ENCODE assay signal across 8 mouse cellular contexts in the genomic region with DNA sequence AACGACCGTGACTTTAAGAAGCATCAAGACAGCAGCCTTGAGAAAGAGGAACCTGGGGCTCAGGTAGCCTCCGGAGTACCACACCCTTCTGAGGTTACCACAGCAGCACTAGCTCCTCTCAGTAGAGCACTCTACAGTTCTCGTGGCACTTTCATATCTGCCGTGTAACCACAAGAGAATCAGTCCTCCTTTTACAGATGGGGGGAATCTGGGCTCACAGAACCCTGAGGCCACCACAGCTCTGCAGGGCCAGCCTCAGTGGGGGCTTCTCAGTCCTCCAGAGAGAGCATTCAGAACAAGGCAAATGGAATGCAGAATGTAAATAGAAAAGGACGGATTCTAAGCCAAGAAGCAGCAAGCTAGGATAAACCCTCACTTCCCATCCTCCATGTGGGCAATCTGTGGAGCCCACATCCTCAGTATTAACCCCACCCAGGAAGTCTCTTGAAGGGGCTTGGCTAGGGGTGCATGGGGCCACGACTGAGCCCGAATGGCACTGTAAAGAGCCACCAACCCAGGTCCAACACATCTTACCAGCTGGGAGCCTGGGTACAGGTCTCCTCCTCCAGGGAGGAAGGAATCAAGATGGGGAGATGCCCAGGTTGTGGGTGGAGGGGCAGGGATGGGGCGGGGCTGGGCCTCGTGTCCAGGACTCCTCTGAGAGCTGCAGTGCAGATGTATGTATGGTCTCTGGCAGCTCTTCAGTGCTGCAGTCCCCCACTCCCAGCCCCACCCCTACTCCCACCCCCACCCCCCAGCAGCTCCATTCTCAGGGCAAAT. TPM values are rescaled to one million over a fixed set of nuclear protein-coding genes. Genes with fewer than 3 reads are reported as not detected.
A peak's percentile ranks its signal among the peaks of the same experiment; 100 is the strongest.
DNase-seq lines count a peak whose midpoint lies in the region; ATAC-seq lines count a peak whose summit lies in the region.

No protein-coding gene starts in this region.

- H3K4me3 ChIP-seq in heart, embryonic 16.5 days (ENCODE audit: low read length): peak overlapping the region; percentile 97
- H3K4me3 ChIP-seq in intestine, embryonic 16.5 days (ENCODE audit: low read length): peak overlapping the region; percentile 78
- H3K4me3 ChIP-seq in neural tube, embryonic 12.5 days: peak overlapping the region; percentile 11; the same call in 1 of the 2 replicates

- H3K4me1 ChIP-seq in heart, embryonic 16.5 days (ENCODE audit: control insufficient read depth, insufficient read depth, low read length): peaks cover 50% of the 10 kb centered on the region
- peaks cover 40% of the 10 kb centered on the region for H3K4me1 ChIP-seq in intestine, embryonic 16.5 days (ENCODE audit: control insufficient read depth, insufficient read depth, low read length)
- H3K4me1 ChIP-seq in neural tube, embryonic 12.5 days: peaks cover 26% of the 10 kb centered on the region

- no peaks in the 10 kb centered on the region for H3K27me3 ChIP-seq in heart, embryonic 16.5 days (ENCODE audit: control insufficient read depth, insufficient read depth, low read length)
- H3K27me3 ChIP-seq in intestine, embryonic 16.5 days (replicated peaks; ENCODE audit: control insufficient read depth, insufficient read depth, low read length): no peaks in the 10 kb centered on the region
- H3K27me3 ChIP-seq in neural tube, embryonic 12.5 days (replicated peaks): peaks cover 19% of the 10 kb centered on the region; the same call in 1 of the 2 replicates

- DNase-seq in heart, postnatal 4 days: no peak
- peak; percentile 63 for DNase-seq in T-cell, adult 2 months (ENCODE audit: low spot score)
- DNase-seq in right cerebral cortex, postnatal 4 days: no peak
- DNase-seq in kidney, postnatal 25 days: no peak

- H3K4me2 ChIP-seq in heart, embryonic 16.5 days (ENCODE audit: low read depth, low read length): peak overlapping the region; percentile 94
- peak overlapping the region; percentile 92 for H3K4me2 ChIP-seq in intestine, embryonic 16.5 days (ENCODE audit: low read depth, low read length)
- peak overlapping the region; percentile 93 for H3K4me2 ChIP-seq in neural tube, embryonic 12.5 days (replicated peaks)

- peak overlapping the region; percentile 95 for H3K9ac ChIP-seq in heart, embryonic 16.5 days (ENCODE audit: low read length)
- peak overlapping the region; percentile 85 for H3K9ac ChIP-seq in intestine, embryonic 16.5 days (ENCODE audit: low read depth, low read length)
- peak overlapping the region; percentile 35 for H3K9ac ChIP-seq in neural tube, embryonic 12.5 days

- H3K36me3 ChIP-seq in heart, embryonic 16.5 days (ENCODE audit: control insufficient read depth, insufficient read depth): 0 out of 2 replicates have a peak, but pooled peaks cover 2% of the 10 kb centered on the region
- no peaks in the 10 kb centered on the region for H3K36me3 ChIP-seq in intestine, embryonic 16.5 days (ENCODE audit: control insufficient read depth, insufficient read depth, low read length)
- H3K36me3 ChIP-seq in neural tube, embryonic 12.5 days: no peaks in the 10 kb centered on the region

- no peaks in the 10 kb centered on the region for H3K9me3 ChIP-seq in heart, embryonic 16.5 days (replicated peaks; ENCODE audit: control insufficient read depth, low read length)
- no peaks in the 10 kb centered on the region for H3K9me3 ChIP-seq in intestine, embryonic 16.5 days (ENCODE audit: control insufficient read depth, low read length)
- H3K9me3 ChIP-seq in neural tube, embryonic 12.5 days: no peaks in the 10 kb centered on the region

- H3K27ac ChIP-seq in heart, embryonic 16.5 days (ENCODE audit: low read length): peak overlapping the region; percentile 94
- peak overlapping the region; percentile 97 for H3K27ac ChIP-seq in intestine, embryonic 16.5 days (ENCODE audit: low read length)
- no peak overlapping the region for H3K27ac ChIP-seq in neural tube, embryonic 12.5 days

- no peak for ATAC-seq in heart, embryonic 16.5 days (replicated peaks; ENCODE audit: extremely low read depth, insufficient read depth, low FRiP score)
- peak; percentile 34 for ATAC-seq in intestine, embryonic 16.5 days
- no peak for ATAC-seq in neural tube, embryonic 12.5 days (ENCODE audit: low FRiP score, low read depth)
- ATAC-seq in cerebellum, adult (ENCODE audit: insufficient number of reproducible peaks, low FRiP score, low TSS enrichment): no peak

- 26% methylated on average over 10 of the region's 10 CpGs for WGBS in heart, embryonic 16.5 days
- WGBS in intestine, embryonic 16.5 days: 26% methylated on average over 10 of the region's 10 CpGs
- WGBS in neural tube, embryonic 12.5 days: 63% methylated on average over 10 of the region's 10 CpGs

RNA-seq across cellular contexts. Expression of a gene that starts 1.8 kb away (rescaled TPM):
- 340 and 364 TPM in 2 replicates for polyA plus RNA-seq in heart, embryonic 16.5 days (2015; fragmentation: Nextera tagmentation; extraction: Ambion mirVana)
- total RNA-seq in heart, postnatal 4 days (2021): 100 to 1,000 TPM; 355 to 365 TPM
- 235 and 247 TPM in 2 replicates for polyA plus RNA-seq in intestine, embryonic 16.5 days (2015; fragmentation: Nextera tagmentation; extraction: Ambion mirVana)
- 91.8 and 93.2 TPM in 2 replicates for polyA plus RNA-seq in neural tube, embryonic 12.5 days (2016; fragmentation: Nextera tagmentation; extraction: Ambion mirVana)

RNA-seq across cellular contexts. Expression of a gene that starts 46.5 kb away (rescaled TPM):
- polyA plus RNA-seq in heart, embryonic 16.5 days (2015; fragmentation: Nextera tagmentation; extraction: Ambion mirVana): 22.6 and 25.1 TPM in 2 replicates
- total RNA-seq in heart, postnatal 4 days (2021): 10 to 100 TPM in 1 of 2 experiments, 1 to 10 TPM in 1; 9.2 to 12.2 TPM
- 2.3 and 3.0 TPM in 2 replicates for polyA plus RNA-seq in intestine, embryonic 16.5 days (2015; fragmentation: Nextera tagmentation; extraction: Ambion mirVana)
- polyA plus RNA-seq in neural tube, embryonic 12.5 days (2016; fragmentation: Nextera tagmentation; extraction: Ambion mirVana): 0.28 and 0.41 TPM in 2 replicates

Comparison
In these comparisons a context has a peak if more than half of its experiments do, and no peak if none do; other contexts are left out.
1. H3K4me3 ChIP-seq: peak in every context shown above with its lines; median percentile 97 in heart, embryonic 16.5 days; 78 in intestine, embryonic 16.5 days; 11 in neural tube, embryonic 12.5 days.
2. H3K9ac ChIP-seq: peak in every context shown above with its lines; median percentile 95 in heart, embryonic 16.5 days; 85 in intestine, embryonic 16.5 days; 35 in neural tube, embryonic 12.5 days.